8 mouse cellular contexts compared by ENCODE assay signal in the genomic region with DNA sequence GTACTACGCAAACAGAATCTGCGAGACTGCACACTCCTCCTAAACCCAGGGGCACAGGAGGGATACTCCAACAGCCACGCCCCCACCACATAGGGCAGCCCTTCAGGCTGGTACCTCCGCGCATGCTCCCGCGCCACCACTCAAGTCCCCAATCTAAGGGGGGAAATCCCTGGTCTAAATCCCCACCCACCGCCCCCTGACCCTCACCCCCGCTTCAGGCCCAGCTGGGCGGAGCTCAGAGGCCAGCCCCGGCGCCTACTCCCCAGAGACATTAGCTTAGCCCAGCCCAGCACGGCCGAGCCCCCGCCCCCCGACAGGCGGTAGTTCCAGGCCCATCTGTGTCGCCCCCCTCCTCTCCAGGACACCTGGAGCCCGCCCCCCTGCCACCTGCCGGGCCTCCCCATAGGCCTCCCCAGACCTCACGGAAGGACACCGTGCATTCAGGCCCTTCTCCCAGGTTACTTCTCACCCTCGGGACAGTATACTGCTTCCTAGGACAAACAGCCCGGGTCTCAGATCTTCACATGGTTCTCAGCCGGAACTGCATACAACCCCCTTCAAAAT. TPM values are rescaled to one million over a fixed set of nuclear protein-coding genes. Genes with fewer than 3 reads are reported as not detected.
DNase-seq lines count a peak whose midpoint lies in the region; ATAC-seq lines count a peak whose summit lies in the region.

No protein-coding gene starts in this region.

- intact Hi-C loops in heart, postnatal 36 days (cut with DNase I), result loop anchor here (2.0 to 10.0 kb wide), 3 partner anchors 39 to 497 kb away; partner anchors contain the start of genes Adprhl2, Ago3 and Zmym4

- peak overlapping the region; percentile 91 for H3K4me3 ChIP-seq in forebrain, embryonic 12.5 days (replicated peaks)

- peak overlapping the region; percentile 94 for H3K9ac ChIP-seq in forebrain, embryonic 12.5 days

- H3K4me2 ChIP-seq in forebrain, embryonic 12.5 days, result peak overlapping the region; percentile 74

- H3K36me3 ChIP-seq in forebrain, embryonic 12.5 days (replicated peaks), result no peaks in the 10 kb centered on the region

- H3K4me1 ChIP-seq in forebrain, embryonic 12.5 days, result peaks cover 49% of the 10 kb centered on the region

- WGBS in forebrain, embryonic 12.5 days, result under 1% methylated on average over 25 of the region's 25 CpGs

- peak overlapping the region; percentile 99 for H3K27ac ChIP-seq in forebrain, embryonic 12.5 days

- H3K27me3 ChIP-seq in forebrain, embryonic 12.5 days, result no peaks in the 10 kb centered on the region

- peak; percentile 69 for ATAC-seq in forebrain, embryonic 12.5 days (ENCODE audit: low FRiP score)

- DNase-seq in MEL-GATA-1-ER (ENCODE audit: extremely low read depth, low read depth), result peak; percentile 37
- DNase-seq in c-Kit-positive CD71-positive TER-119-positive erythroid progenitor cells, embryonic 14.5 days (ENCODE audit: low spot score), result peak; percentile 36
- peak; percentile 35 for DNase-seq in heart, postnatal 36 days
- peak; percentile 62 for DNase-seq in layer of hippocampus, adult 9-11 months
- peak; percentile 55 for DNase-seq in lung, postnatal 14 days
- DNase-seq in retina, adult 2 months (ENCODE audit: low read depth, low spot score), result peak; percentile 20
- peak; percentile 75 to 82 for DNase-seq in thymus, postnatal 36 days

- H3K9me3 ChIP-seq in forebrain, embryonic 12.5 days, result no peaks in the 10 kb centered on the region

RNA-seq across cellular contexts. Expression of gene Ago1, which starts 0.6 kb away (rescaled TPM):
- polyA plus RNA-seq in forebrain, embryonic 12.5 days (2016; fragmentation: Nextera tagmentation; extraction: Ambion mirVana), result 20.1 and 23.4 TPM in 2 replicates
- 10 to 100 TPM; 11.2 to 13.5 TPM for total RNA-seq in heart, postnatal 36 days (2021)

RNA-seq across cellular contexts. Expression of gene Ago3, which starts 38.4 kb away (rescaled TPM):
- polyA plus RNA-seq in forebrain, embryonic 12.5 days (2016; fragmentation: Nextera tagmentation; extraction: Ambion mirVana), result 16.1 and 20.0 TPM in 2 replicates
- total RNA-seq in heart, postnatal 36 days (2021), result 10 to 100 TPM in 1 of 2 experiments, 1 to 10 TPM in 1; 9.0 to 11.7 TPM

Comparison
In these comparisons a context has a peak if more than half of its experiments do, and no peak if none do; other contexts are left out.
1. Peak in every context shown above with its lines: DNase-seq, ATAC-seq, H3K4me3 ChIP-seq and H3K27ac ChIP-seq.
2. DNase-seq: peak in every context shown above with its lines; median percentile 78 in thymus, postnatal 36 days; 62 in layer of hippocampus, adult 9-11 months; 55 in lung, postnatal 14 days; 37 in MEL-GATA-1-ER; 36 in c-Kit-positive CD71-positive TER-119-positive erythroid progenitor cells, embryonic 14.5 days; 35 in heart, postnatal 36 days; 20 in retina, adult 2 months.